Mouse (Mus musculus): Measurements from ENCODE around the gene Pid1.
A peak's percentile ranks its signal among the peaks of the same experiment; 100 is the strongest.

The Pid1 gene

DNA sequence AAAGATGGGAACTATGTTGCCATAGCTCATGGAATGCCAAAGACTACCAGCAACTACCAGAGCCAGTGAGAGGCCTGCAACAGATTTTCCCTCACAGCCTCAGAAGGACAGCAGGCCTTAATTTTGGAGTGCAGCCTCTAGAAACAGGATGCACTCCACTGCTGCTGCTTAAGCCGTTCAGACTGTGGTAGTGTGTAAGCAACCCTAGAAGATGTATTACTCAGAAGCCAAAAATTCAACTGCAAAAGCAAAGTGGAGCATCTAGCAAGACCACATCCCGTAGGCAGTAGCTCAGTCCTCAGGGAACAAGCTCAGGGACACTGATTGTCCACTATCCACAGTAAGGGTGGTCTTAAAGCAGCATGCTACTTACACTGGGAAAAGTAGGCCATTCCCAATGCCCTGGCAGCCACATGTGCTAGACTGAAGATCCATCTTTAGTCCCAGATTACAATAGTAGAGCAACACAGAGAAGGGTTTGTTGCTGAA, 92.2 kb downstream of the Pid1 start:
- Histone ChIP-seq H3K36me3 (ENCODE audit: control insufficient read depth, insufficient read depth, low read length, poor library complexity, severe bottlenecking) (no peaks in the 10 kb centered on the region), H3K27me3 (ENCODE audit: control insufficient read depth, insufficient read depth, low read length, poor library complexity, severe bottlenecking) (no peaks in the 10 kb centered on the region)
- DNase-seq (ENCODE audit: low read depth, low spot score): no peak

GRCm38 (mm10) chr1:84257656-84258055, 106.3 kb downstream of the Pid1 start:
- no peaks in the 10 kb centered on the region for H3K27me3 ChIP-seq (ENCODE audit: control insufficient read depth, insufficient read depth, low read length, poor library complexity, severe bottlenecking)
- no peaks in the 10 kb centered on the region for H3K36me3 ChIP-seq (ENCODE audit: control insufficient read depth, insufficient read depth, low read length, poor library complexity, severe bottlenecking)
- no peak for DNase-seq (ENCODE audit: low read depth, low spot score)

DNA sequence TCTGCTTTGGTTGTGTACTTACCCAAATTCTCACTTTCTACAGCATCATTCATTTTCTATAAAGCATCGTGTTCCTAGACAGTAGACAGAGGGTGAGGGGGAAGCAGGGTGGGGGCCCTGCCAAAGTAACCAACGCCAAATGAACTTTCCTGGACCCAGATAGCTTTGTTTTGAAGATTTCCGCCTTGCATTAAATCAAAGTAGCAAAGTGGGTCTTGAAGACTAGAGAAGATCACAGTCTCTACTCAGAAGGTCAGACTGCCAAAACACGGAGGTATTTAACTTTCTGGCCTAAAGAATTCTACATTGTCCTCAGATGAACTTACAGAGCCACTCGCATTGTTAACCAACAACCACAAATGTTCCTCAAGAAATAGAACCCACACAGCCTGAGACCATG, 109.6 kb downstream of the Pid1 start:
- Histone ChIP-seq H3K27me3 (ENCODE audit: control insufficient read depth, insufficient read depth, low read length, poor library complexity, severe bottlenecking) (no peaks in the 10 kb centered on the region), H3K36me3 (ENCODE audit: control insufficient read depth, insufficient read depth, low read length, poor library complexity, severe bottlenecking) (no peaks in the 10 kb centered on the region)
- DNase-seq (ENCODE audit: low read depth, low spot score): no peak

- H3K36me3 ChIP-seq (ENCODE audit: control insufficient read depth, insufficient read depth, low read length, poor library complexity, severe bottlenecking): no peaks in the 10 kb centered on the region
- no peaks in the 10 kb centered on the region for H3K27me3 ChIP-seq (ENCODE audit: control insufficient read depth, insufficient read depth, low read length, poor library complexity, severe bottlenecking)
- DNase-seq (ENCODE audit: low read depth, low spot score): no peak
Observed at GRCm38 (mm10) chr1:84253838-84254237, 110.1 kb downstream of the Pid1 start.

DNA sequence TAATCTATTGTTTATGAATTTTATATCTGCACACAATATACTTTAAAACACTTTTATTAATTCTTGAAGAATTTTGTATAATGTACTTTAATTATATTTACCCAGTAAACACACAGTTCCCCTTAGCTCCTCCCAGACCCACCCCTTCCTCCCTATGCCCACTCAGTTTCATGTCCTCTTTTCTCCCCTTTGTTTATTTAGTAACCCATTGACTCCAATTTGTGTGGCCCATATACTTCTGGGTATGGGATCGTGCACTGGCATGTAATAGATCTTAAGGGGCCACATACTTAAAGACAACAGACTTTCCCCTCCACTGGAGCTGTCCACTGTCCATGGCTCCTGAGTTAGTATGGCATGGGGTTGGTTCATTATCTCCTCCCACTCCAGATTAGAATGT, 112.8 kb downstream of the Pid1 start:
- DNase-seq (ENCODE audit: low read depth, low spot score): no peak
- Histone ChIP-seq H3K27me3 (ENCODE audit: control insufficient read depth, insufficient read depth, low read length, poor library complexity, severe bottlenecking) (no peaks in the 10 kb centered on the region), H3K36me3 (ENCODE audit: control insufficient read depth, insufficient read depth, low read length, poor library complexity, severe bottlenecking) (no peaks in the 10 kb centered on the region)

GRCm38 (mm10) chr1:84250770-84251169, 113.2 kb downstream of the Pid1 start:
- Histone ChIP-seq H3K27me3 (ENCODE audit: control insufficient read depth, insufficient read depth, low read length, poor library complexity, severe bottlenecking) (no peaks in the 10 kb centered on the region), H3K36me3 (ENCODE audit: control insufficient read depth, insufficient read depth, low read length, poor library complexity, severe bottlenecking) (no peaks in the 10 kb centered on the region)
- no peak for DNase-seq (ENCODE audit: low read depth, low spot score)

GRCm38 (mm10) chr1:84249772-84250338, 114.1 kb downstream of the Pid1 start:
- Histone ChIP-seq H3K36me3 (ENCODE audit: control insufficient read depth, insufficient read depth, low read length, poor library complexity, severe bottlenecking) (no peaks in the 10 kb centered on the region), H3K27me3 (ENCODE audit: control insufficient read depth, insufficient read depth, low read length, poor library complexity, severe bottlenecking) (no peaks in the 10 kb centered on the region)
- no peak for DNase-seq (ENCODE audit: low read depth, low spot score)

DNA sequence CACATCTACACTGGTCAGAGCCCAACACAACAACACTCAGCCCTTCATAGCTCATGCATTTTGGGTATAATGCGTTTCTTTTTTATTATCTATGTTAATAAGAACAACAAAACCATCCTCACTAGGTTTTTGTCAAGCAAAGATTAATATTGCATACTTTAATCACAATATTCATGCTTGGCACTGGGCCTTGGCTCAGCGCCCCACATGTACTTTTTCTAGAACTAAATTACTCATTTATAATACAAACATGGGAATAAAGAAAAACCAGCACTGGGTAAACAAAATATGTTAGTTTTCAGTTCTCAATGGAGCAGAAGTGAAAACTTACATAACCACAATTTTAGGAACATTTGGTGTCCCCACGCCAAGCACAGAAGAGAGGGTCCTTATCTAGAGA, 116.9 kb downstream of the Pid1 start:
- DNase-seq (ENCODE audit: low read depth, low spot score): no peak
- Histone ChIP-seq H3K27me3 (ENCODE audit: control insufficient read depth, insufficient read depth, low read length, poor library complexity, severe bottlenecking) (no peaks in the 10 kb centered on the region), H3K36me3 (ENCODE audit: control insufficient read depth, insufficient read depth, low read length, poor library complexity, severe bottlenecking) (no peaks in the 10 kb centered on the region)

GRCm38 (mm10) chr1:84241192-84241828, 122.7 kb downstream of the Pid1 start:
- no peak for DNase-seq (ENCODE audit: low read depth, low spot score)
- Histone ChIP-seq H3K36me3 (ENCODE audit: control insufficient read depth, insufficient read depth, low read length, poor library complexity, severe bottlenecking) (no peaks in the 10 kb centered on the region), H3K27me3 (ENCODE audit: control insufficient read depth, insufficient read depth, low read length, poor library complexity, severe bottlenecking) (no peaks in the 10 kb centered on the region)

DNA sequence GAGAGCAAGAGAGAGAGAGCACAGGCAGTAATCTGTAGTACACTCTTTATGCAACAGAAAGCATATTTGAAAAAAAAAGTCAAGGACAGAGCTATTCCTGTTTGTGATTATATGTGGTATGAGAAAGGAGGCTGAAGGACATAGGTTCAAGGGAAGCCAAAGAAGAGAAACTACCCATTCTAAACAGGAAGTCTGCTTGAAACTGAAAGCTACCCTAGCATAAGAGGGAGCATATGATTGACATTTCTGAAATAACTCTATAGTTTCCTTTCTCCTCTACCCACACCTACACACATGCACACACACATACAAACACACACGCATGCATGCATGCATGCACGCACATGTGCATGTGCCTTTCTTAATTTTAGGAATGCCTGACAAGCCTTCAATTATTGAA, 123.8 kb downstream of the Pid1 start:
- H3K36me3 ChIP-seq (ENCODE audit: control insufficient read depth, insufficient read depth, low read length, poor library complexity, severe bottlenecking): no peaks in the 10 kb centered on the region
- H3K27me3 ChIP-seq (ENCODE audit: control insufficient read depth, insufficient read depth, low read length, poor library complexity, severe bottlenecking): no peaks in the 10 kb centered on the region
- DNase-seq (ENCODE audit: low read depth, low spot score): peak; percentile 26

DNA sequence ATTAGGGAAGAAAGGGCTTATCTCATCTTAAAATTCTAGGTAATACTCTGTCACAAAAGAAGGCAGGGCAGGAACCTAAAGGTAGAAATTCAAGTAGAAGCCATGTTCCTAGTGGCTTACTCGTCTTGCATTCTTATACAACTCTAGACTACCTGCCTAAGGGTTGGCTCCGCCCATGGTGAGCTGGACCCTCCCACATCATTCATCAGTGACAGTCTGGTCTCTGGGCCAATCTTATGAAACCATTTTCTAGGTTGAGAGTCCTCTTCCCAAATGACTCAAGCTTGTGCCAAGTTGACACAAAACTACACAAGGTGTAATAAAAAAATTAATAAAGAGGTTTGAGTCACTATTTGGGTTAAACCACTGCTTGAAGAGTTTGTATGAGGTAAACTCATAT, 133.5 kb downstream of the Pid1 start:
- Histone ChIP-seq H3K36me3 (ENCODE audit: control insufficient read depth, insufficient read depth, low read length, poor library complexity, severe bottlenecking) (no peaks in the 10 kb centered on the region), H3K27me3 (ENCODE audit: control insufficient read depth, insufficient read depth, low read length, poor library complexity, severe bottlenecking) (no peaks in the 10 kb centered on the region)
- no peak for DNase-seq (ENCODE audit: low read depth, low spot score)

GRCm38 (mm10) chr1:84225626-84226025, 138.4 kb downstream of the Pid1 start:
- Histone ChIP-seq H3K36me3 (ENCODE audit: control insufficient read depth, insufficient read depth, low read length, poor library complexity, severe bottlenecking) (no peaks in the 10 kb centered on the region), H3K27me3 (ENCODE audit: control insufficient read depth, insufficient read depth, low read length, poor library complexity, severe bottlenecking) (no peaks in the 10 kb centered on the region; the same call in 1 of the 2 replicates)
- DNase-seq (ENCODE audit: low read depth, low spot score): no peak

GRCm38 (mm10) chr1:84222051-84222450, 141.9 kb downstream of the Pid1 start:
- Histone ChIP-seq H3K27me3 (ENCODE audit: control insufficient read depth, insufficient read depth, low read length, poor library complexity, severe bottlenecking) (no peaks in the 10 kb centered on the region; the same call in 1 of the 2 replicates), H3K36me3 (ENCODE audit: control insufficient read depth, insufficient read depth, low read length, poor library complexity, severe bottlenecking) (no peaks in the 10 kb centered on the region)
- DNase-seq (ENCODE audit: low read depth, low spot score): no peak

DNA sequence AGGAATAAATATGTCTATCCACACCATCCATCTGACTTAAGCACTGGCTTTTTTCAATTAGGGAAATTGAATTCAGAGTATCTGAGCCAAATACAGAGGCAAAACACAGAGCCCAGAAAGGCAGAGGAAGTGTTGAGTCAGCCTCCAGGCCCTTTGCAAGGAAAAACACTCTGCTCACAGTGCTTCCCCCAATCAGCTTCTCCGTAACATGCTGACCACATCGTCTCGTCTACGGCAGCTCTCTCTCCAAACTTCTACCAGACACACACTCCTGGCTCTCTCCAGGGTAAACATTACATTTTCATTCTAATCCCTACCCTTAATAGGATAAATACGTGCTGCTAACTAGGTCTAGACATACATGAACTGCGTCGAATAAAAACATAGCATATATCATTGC, 145.4 kb downstream of the Pid1 start:
- Histone ChIP-seq H3K36me3 (ENCODE audit: control insufficient read depth, insufficient read depth, low read length, poor library complexity, severe bottlenecking) (no peaks in the 10 kb centered on the region), H3K27me3 (ENCODE audit: control insufficient read depth, insufficient read depth, low read length, poor library complexity, severe bottlenecking) (no peaks in the 10 kb centered on the region; the same call in 1 of the 2 replicates)
- no peak for DNase-seq (ENCODE audit: low read depth, low spot score)

DNA sequence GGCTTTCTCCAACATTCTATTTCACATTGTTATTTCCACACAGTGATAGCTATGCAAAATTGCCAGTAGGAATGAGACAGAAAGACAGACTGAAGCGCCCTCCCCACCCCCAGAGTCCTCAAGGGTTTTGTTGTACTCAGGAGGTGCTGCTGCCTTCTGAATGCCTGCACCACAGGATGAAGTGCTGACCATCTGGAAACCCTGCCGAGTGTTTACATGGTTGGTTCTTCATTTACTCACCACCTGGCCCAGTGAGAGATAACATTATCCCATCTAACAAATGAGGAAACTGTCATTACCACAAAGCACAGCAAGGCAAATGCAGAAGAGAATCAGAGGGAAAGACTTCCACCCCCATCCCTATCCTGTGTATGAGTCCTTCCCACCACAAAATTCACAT, 146.2 kb downstream of the Pid1 start:
- no peaks in the 10 kb centered on the region for H3K36me3 ChIP-seq (ENCODE audit: control insufficient read depth, insufficient read depth, low read length, poor library complexity, severe bottlenecking)
- no peaks in the 10 kb centered on the region; the same call in 1 of the 2 replicates for H3K27me3 ChIP-seq (ENCODE audit: control insufficient read depth, insufficient read depth, low read length, poor library complexity, severe bottlenecking)
- DNase-seq (ENCODE audit: low read depth, low spot score): no peak

GRCm38 (mm10) chr1:84211507-84211906, 152.5 kb downstream of the Pid1 start:
- Histone ChIP-seq H3K27me3 (ENCODE audit: control insufficient read depth, insufficient read depth, low read length, poor library complexity, severe bottlenecking) (no peaks in the 10 kb centered on the region), H3K36me3 (ENCODE audit: control insufficient read depth, insufficient read depth, low read length, poor library complexity, severe bottlenecking) (no peaks in the 10 kb centered on the region)
- DNase-seq (ENCODE audit: low read depth, low spot score): no peak

Data from splenic B cell, adult 2 months (primary cell).